Mouse (Mus musculus): ENCODE measurements at regions not wholly inside any gene's neighbourhood (a gene's known extent, or its start where the extent isn't known, plus 50 kb on each side); places are given as distances from the start of the nearest gene placed in this dataset.

- Histone ChIP-seq H3ac (ENCODE audit: control insufficient read depth, insufficient read length, low read depth) (no peak overlapping the region), H3K4me3 (ENCODE audit: insufficient read depth, poor library complexity, severe bottlenecking) (no peak overlapping the region), H3K79me2 (ENCODE audit: control insufficient read depth, insufficient read depth) (no peaks in the 10 kb centered on the region), H3K36me3 (ENCODE audit: control insufficient read depth, insufficient read depth) (no peaks in the 10 kb centered on the region), H3K27me3 (ENCODE audit: control insufficient read depth, insufficient read depth, insufficient read length) (no peaks in the 10 kb centered on the region), H3K79me3 (ENCODE audit: low read depth) (no peaks in the 10 kb centered on the region)
- no peak for TF ChIP-seq MYOD1 (IDR thresholded peaks at IDR 0.05; ENCODE audit: control insufficient read depth, insufficient read length, low read depth)
- TF ChIP-seq CEBPB (IDR thresholded peaks at IDR 0.05; ENCODE audit: low read depth): no peak
- TF ChIP-seq MYOG (IDR thresholded peaks at IDR 0.05; ENCODE audit: control insufficient read depth, extremely low read depth, insufficient read length): no peak
- no peak for TF ChIP-seq CTCF (IDR thresholded peaks at IDR 0.05; ENCODE audit: control insufficient read depth, insufficient read depth, insufficient read length)
- TF ChIP-seq MAX (IDR thresholded peaks at IDR 0.05): no peak
- no peak for TF ChIP-seq USF1 (IDR thresholded peaks at IDR 0.05; ENCODE audit: low read depth)
- no peak for TF ChIP-seq FOSL1 (IDR thresholded peaks at IDR 0.05; ENCODE audit: insufficient read depth, low read length, poor library complexity, severe bottlenecking)
These were observed 206.7 kb upstream of the Prok2 start for GRCm38 (mm10) chr6:99932923-99933322.

- H3K79me3 ChIP-seq (ENCODE audit: low read depth): no peaks in the 10 kb centered on the region
- no peak for TF ChIP-seq USF1 (IDR thresholded peaks at IDR 0.05; ENCODE audit: low read depth)
- H3K36me3 ChIP-seq (ENCODE audit: control insufficient read depth, insufficient read depth): no peaks in the 10 kb centered on the region
- H3K79me2 ChIP-seq (ENCODE audit: control insufficient read depth, insufficient read depth): no peaks in the 10 kb centered on the region
- no peak overlapping the region for H3ac ChIP-seq (ENCODE audit: control insufficient read depth, insufficient read length, low read depth)
- H3K27me3 ChIP-seq (ENCODE audit: control insufficient read depth, insufficient read depth, insufficient read length): no peaks in the 10 kb centered on the region
- no peak overlapping the region for H3K4me3 ChIP-seq (ENCODE audit: insufficient read depth, poor library complexity, severe bottlenecking)
These were observed 206.2 kb upstream of the Prok2 start for GRCm38 (mm10) chr6:99932405-99932804.

GRCm38 (mm10) chr6:99931588-99931987 lies 205.4 kb upstream of the Prok2 start:
- Histone ChIP-seq H3K36me3 (ENCODE audit: control insufficient read depth, insufficient read depth) (no peaks in the 10 kb centered on the region), H3K4me3 (ENCODE audit: insufficient read depth, poor library complexity, severe bottlenecking) (no peak overlapping the region), H3K79me3 (ENCODE audit: low read depth) (no peaks in the 10 kb centered on the region), H3K27me3 (ENCODE audit: control insufficient read depth, insufficient read depth, insufficient read length) (no peaks in the 10 kb centered on the region), H3ac (ENCODE audit: control insufficient read depth, insufficient read length, low read depth) (no peak overlapping the region), H3K79me2 (ENCODE audit: control insufficient read depth, insufficient read depth) (no peaks in the 10 kb centered on the region)
- TF ChIP-seq MYOD1 (IDR thresholded peaks at IDR 0.05; ENCODE audit: control insufficient read depth, insufficient read length, low read depth): peak; percentile 65
- no peak for TF ChIP-seq MYOG (IDR thresholded peaks at IDR 0.05; ENCODE audit: control insufficient read depth, extremely low read depth, insufficient read length)
- peak; percentile 33 for TF ChIP-seq FOSL1 (IDR thresholded peaks at IDR 0.05; ENCODE audit: insufficient read depth, low read length, poor library complexity, severe bottlenecking)

GRCm38 (mm10) chr6:99930316-99930715 lies 204.1 kb upstream of the Prok2 start:
- Histone ChIP-seq H3K4me3 (ENCODE audit: insufficient read depth, poor library complexity, severe bottlenecking) (no peak overlapping the region), H3K79me2 (ENCODE audit: control insufficient read depth, insufficient read depth) (no peaks in the 10 kb centered on the region), H3K27me3 (ENCODE audit: control insufficient read depth, insufficient read depth, insufficient read length) (no peaks in the 10 kb centered on the region), H3ac (ENCODE audit: control insufficient read depth, insufficient read length, low read depth) (no peak overlapping the region), H3K36me3 (ENCODE audit: control insufficient read depth, insufficient read depth) (no peaks in the 10 kb centered on the region), H3K79me3 (ENCODE audit: low read depth) (no peaks in the 10 kb centered on the region)
- TF ChIP-seq CTCF (IDR thresholded peaks at IDR 0.05; ENCODE audit: control insufficient read depth, insufficient read depth, insufficient read length) (no peak), CEBPB (IDR thresholded peaks at IDR 0.05; ENCODE audit: low read depth) (no peak), USF1 (IDR thresholded peaks at IDR 0.05; ENCODE audit: low read depth) (no peak), MYOD1 (IDR thresholded peaks at IDR 0.05; ENCODE audit: control insufficient read depth, insufficient read length, low read depth) (no peak), FOSL1 (IDR thresholded peaks at IDR 0.05; ENCODE audit: insufficient read depth, low read length, poor library complexity, severe bottlenecking) (no peak), MAX (IDR thresholded peaks at IDR 0.05) (no peak)

GRCm38 (mm10) chr6:99927933-99928555 lies 201.9 kb upstream of the Prok2 start:
- H3K36me3 ChIP-seq (ENCODE audit: control insufficient read depth, insufficient read depth): no peaks in the 10 kb centered on the region
- H3K27me3 ChIP-seq (ENCODE audit: control insufficient read depth, insufficient read depth, insufficient read length): no peaks in the 10 kb centered on the region
- no peaks in the 10 kb centered on the region for H3K79me3 ChIP-seq (ENCODE audit: low read depth)
- no peak overlapping the region for H3K4me3 ChIP-seq (ENCODE audit: insufficient read depth, poor library complexity, severe bottlenecking)
- TF ChIP-seq MYOG (IDR thresholded peaks at IDR 0.05; ENCODE audit: control insufficient read depth, extremely low read depth, insufficient read length) (no peak), CEBPB (IDR thresholded peaks at IDR 0.05; ENCODE audit: low read depth) (no peak), FOSL1 (IDR thresholded peaks at IDR 0.05; ENCODE audit: insufficient read depth, low read length, poor library complexity, severe bottlenecking) (no peak), MAX (IDR thresholded peaks at IDR 0.05) (no peak), USF1 (IDR thresholded peaks at IDR 0.05; ENCODE audit: low read depth) (no peak), CTCF (IDR thresholded peaks at IDR 0.05; ENCODE audit: control insufficient read depth, insufficient read depth, insufficient read length) (no peak), MYOD1 (IDR thresholded peaks at IDR 0.05; ENCODE audit: control insufficient read depth, insufficient read length, low read depth) (no peak)
- H3K79me2 ChIP-seq (ENCODE audit: control insufficient read depth, insufficient read depth): no peaks in the 10 kb centered on the region
- no peak overlapping the region for H3ac ChIP-seq (ENCODE audit: control insufficient read depth, insufficient read length, low read depth)

- Histone ChIP-seq H3K27me3 (ENCODE audit: control insufficient read depth, insufficient read depth, insufficient read length) (no peaks in the 10 kb centered on the region), H3K79me2 (ENCODE audit: control insufficient read depth, insufficient read depth) (no peaks in the 10 kb centered on the region), H3ac (ENCODE audit: control insufficient read depth, insufficient read length, low read depth) (no peak overlapping the region), H3K79me3 (ENCODE audit: low read depth) (no peaks in the 10 kb centered on the region), H3K36me3 (ENCODE audit: control insufficient read depth, insufficient read depth) (no peaks in the 10 kb centered on the region), H3K4me3 (ENCODE audit: insufficient read depth, poor library complexity, severe bottlenecking) (no peak overlapping the region)
- TF ChIP-seq CTCF (IDR thresholded peaks at IDR 0.05; ENCODE audit: control insufficient read depth, insufficient read depth, insufficient read length) (no peak), MYOD1 (IDR thresholded peaks at IDR 0.05; ENCODE audit: control insufficient read depth, insufficient read length, low read depth) (no peak), MYOG (IDR thresholded peaks at IDR 0.05; ENCODE audit: control insufficient read depth, extremely low read depth, insufficient read length) (no peak), MAX (IDR thresholded peaks at IDR 0.05) (no peak), FOSL1 (IDR thresholded peaks at IDR 0.05; ENCODE audit: insufficient read depth, low read length, poor library complexity, severe bottlenecking) (no peak), CEBPB (IDR thresholded peaks at IDR 0.05; ENCODE audit: low read depth) (no peak), USF1 (IDR thresholded peaks at IDR 0.05; ENCODE audit: low read depth) (no peak)
These were observed 198.0 kb upstream of the Prok2 start for GRCm38 (mm10) chr6:99924181-99924580.

Data from C2C12 (cell line).